Mouse (Mus musculus): ENCODE results near the gene Spag7. TPM values are rescaled to one million over a fixed set of nuclear protein-coding genes. Genes with fewer than 3 reads are reported as not detected.

Gene Spag7
- polyA plus RNA-seq, 1 experiment from 2014 or later, result 209 TPM

DNA sequence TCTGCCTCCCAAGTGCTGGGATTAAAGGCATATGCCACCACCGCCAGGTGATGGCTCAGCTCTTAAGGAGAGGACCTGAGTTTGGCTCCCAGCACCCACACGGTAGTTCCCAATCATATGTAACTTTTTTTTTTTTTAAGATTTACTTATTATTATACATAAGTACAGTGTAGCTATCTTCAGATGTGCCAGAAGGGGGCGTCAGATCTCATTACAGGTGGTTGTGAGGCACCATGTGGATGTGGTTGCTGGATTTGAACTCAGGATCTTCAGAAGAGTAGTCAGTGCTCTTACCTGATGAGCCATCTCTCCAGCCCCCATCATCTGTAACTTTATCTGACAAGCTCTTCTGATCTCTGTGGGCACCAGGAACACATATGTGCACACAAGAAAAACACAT lies 28.2 kb upstream of the Spag7 start:
- no peak for DNase-seq (ENCODE audit: low spot score)
- H3K4me3 ChIP-seq, result no peak overlapping the region
- H3K27me3 ChIP-seq (ENCODE audit: insufficient read depth, poor library complexity, severe bottlenecking), result no peaks in the 10 kb centered on the region
- H3K9me3 ChIP-seq, result no peaks in the 10 kb centered on the region
- peaks cover 23% of the 10 kb centered on the region for H3K4me1 ChIP-seq
- 74% methylated on average over 3 of the region's 3 CpGs for WGBS
- no peak overlapping the region for H3K27ac ChIP-seq
- peaks cover 1% of the 10 kb centered on the region; the same call in 1 of the 2 replicates for H3K36me3 ChIP-seq

GRCm38 (mm10) chr11:70693504-70693903 lies 24.3 kb upstream of the Spag7 start:
- WGBS, result 51% methylated on average over 3 of the region's 3 CpGs
- no peak for DNase-seq (ENCODE audit: low spot score)
- Histone ChIP-seq H3K27me3 (ENCODE audit: insufficient read depth, poor library complexity, severe bottlenecking) (no peaks in the 10 kb centered on the region), H3K9me3 (no peaks in the 10 kb centered on the region), H3K4me1 (peaks cover 14% of the 10 kb centered on the region), H3K4me3 (no peak overlapping the region), H3K27ac (no peak overlapping the region), H3K36me3 (no peaks in the 10 kb centered on the region)

- Histone ChIP-seq H3K27me3 (ENCODE audit: insufficient read depth, poor library complexity, severe bottlenecking) (no peaks in the 10 kb centered on the region), H3K4me1 (peaks cover 35% of the 10 kb centered on the region), H3K27ac (no peak overlapping the region), H3K4me3 (no peak overlapping the region), H3K9me3 (no peaks in the 10 kb centered on the region), H3K36me3 (peaks cover 17% of the 10 kb centered on the region)
- DNase-seq (ENCODE audit: low spot score), result no peak
- 34% methylated on average over 4 of the region's 4 CpGs for WGBS
Observed at GRCm38 (mm10) chr11:70689578-70689977, 20.4 kb upstream of the Spag7 start.

DNA sequence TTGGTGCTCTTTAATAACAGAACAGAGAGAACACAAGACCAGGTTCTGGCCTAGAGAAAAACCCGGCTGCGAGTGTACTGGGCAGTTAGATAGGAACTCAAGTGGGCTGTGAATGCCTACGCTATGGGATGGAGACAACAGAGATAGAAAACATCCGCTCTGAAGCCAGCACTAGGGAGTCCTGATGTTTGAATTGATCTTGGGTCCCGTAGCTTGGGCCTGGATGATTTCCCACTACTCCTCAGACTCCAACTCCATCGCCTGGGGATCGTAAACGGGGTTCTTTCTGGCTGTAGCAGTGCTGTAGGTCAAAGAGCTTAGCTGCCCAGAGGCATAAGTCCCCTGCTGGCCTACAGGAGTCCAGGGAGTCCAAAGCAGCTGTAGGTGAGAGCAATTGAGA lies 19.2 kb upstream of the Spag7 start:
- H3K36me3 ChIP-seq, result peaks cover 28% of the 10 kb centered on the region
- H3K27me3 ChIP-seq (ENCODE audit: insufficient read depth, poor library complexity, severe bottlenecking), result no peaks in the 10 kb centered on the region
- 10% methylated on average over 8 of the region's 8 CpGs for WGBS
- peaks cover 35% of the 10 kb centered on the region for H3K4me1 ChIP-seq
- DNase-seq (ENCODE audit: low spot score), result no peak
- H3K4me3 ChIP-seq, result peak overlapping the region; percentile 92
- H3K27ac ChIP-seq, result peak overlapping the region; percentile 96
- H3K9me3 ChIP-seq, result no peaks in the 10 kb centered on the region

GRCm38 (mm10) chr11:70687601-70688199 lies 18.5 kb upstream of the Spag7 start, which contains the start of gene Camta2:
Gene Camta2, minus strand, starts transcription at chr11:70688105.
- H3K27me3 ChIP-seq (ENCODE audit: insufficient read depth, poor library complexity, severe bottlenecking), result no peaks in the 10 kb centered on the region

DNA sequence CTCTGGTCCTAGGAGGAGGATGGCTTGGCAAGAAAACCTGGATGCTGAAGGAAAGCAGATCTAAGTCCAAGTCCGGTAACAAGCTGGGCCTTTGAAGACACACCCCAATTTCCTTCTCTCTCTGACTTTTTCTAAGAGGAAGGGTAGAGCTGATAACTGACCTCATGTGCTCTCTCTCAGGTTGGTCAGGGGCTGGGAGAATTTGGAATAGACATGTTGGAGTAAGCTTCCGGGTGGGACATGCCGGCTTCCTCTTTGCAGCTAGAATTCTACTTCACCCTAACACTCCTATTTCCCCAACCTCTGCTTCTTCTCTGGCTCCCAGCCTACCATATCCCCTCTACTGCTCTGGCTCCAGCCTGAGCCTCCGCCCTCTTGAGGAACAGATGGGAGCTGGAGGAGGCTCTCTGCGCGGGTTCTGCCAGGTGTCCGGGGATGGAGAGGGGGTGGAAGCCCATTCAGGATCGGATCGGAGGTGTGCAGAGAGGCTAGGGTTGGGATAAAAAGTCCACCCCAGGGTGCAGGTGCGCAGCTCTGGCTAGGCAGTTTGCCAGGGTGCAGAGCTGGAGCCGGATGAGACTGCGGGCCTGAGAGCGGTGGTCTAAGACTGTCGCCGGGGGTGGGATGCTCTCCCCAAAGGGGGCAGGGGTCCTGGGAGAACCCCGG lies 17.8 kb upstream of the Spag7 start:
- H3K4me1 ChIP-seq, result peaks cover 43% of the 10 kb centered on the region
- peak overlapping the region; percentile 92 for H3K4me3 ChIP-seq
- DNase-seq (ENCODE audit: low spot score), result no peak
- 5% methylated on average over 16 of the region's 16 CpGs for WGBS
- H3K27me3 ChIP-seq (ENCODE audit: insufficient read depth, poor library complexity, severe bottlenecking), result no peaks in the 10 kb centered on the region
- H3K9me3 ChIP-seq, result no peaks in the 10 kb centered on the region
- peaks cover 40% of the 10 kb centered on the region for H3K36me3 ChIP-seq
- H3K27ac ChIP-seq, result peak overlapping the region; percentile 96

More at GRCm38 (mm10) chr11:70687601-70688199, 18.5 kb upstream of the Spag7 start, which contains the start of gene Camta2:
- H3K27ac ChIP-seq, result peak within 1 kb of the TSS; percentile 96
- peak; percentile 90 for DNase-seq (ENCODE audit: low spot score)
- H3K4me3 ChIP-seq, result peak within 1 kb of the TSS; percentile 92
- under 1% methylated on average over 55 of the region's 55 CpGs for WGBS
- H3K9me3 ChIP-seq, result no peaks in the 10 kb centered on the region
- H3K4me1 ChIP-seq, result peaks cover 37% of the 10 kb centered on the region
- peaks cover 35% of the 10 kb centered on the region for H3K36me3 ChIP-seq

GRCm38 (mm10) chr11:70683640-70684039 lies 14.4 kb upstream of the Spag7 start:
- peaks cover 66% of the 10 kb centered on the region for H3K36me3 ChIP-seq
- no peaks in the 10 kb centered on the region for H3K9me3 ChIP-seq
- H3K4me1 ChIP-seq, result peaks cover 42% of the 10 kb centered on the region
- no peak for DNase-seq (ENCODE audit: low spot score)
- H3K4me3 ChIP-seq, result no peak overlapping the region
- H3K27me3 ChIP-seq (ENCODE audit: insufficient read depth, poor library complexity, severe bottlenecking), result 0 out of 2 replicates have a peak, but pooled peaks cover 3% of the 10 kb centered on the region
- no peak overlapping the region for H3K27ac ChIP-seq
- WGBS, result 76% methylated on average over 5 of the region's 5 CpGs

GRCm38 (mm10) chr11:70681897-70682581 lies 12.8 kb upstream of the Spag7 start:
- Histone ChIP-seq H3K36me3 (peaks cover 71% of the 10 kb centered on the region), H3K27ac (peak overlapping the region; percentile 69), H3K4me3 (0 out of 2 replicates have a peak overlapping the region, but pooled peaks have one; percentile 3), H3K9me3 (no peaks in the 10 kb centered on the region), H3K4me1 (peaks cover 29% of the 10 kb centered on the region), H3K27me3 (ENCODE audit: insufficient read depth, poor library complexity, severe bottlenecking) (0 out of 2 replicates have a peak, but pooled peaks cover 3% of the 10 kb centered on the region)
- no peak for DNase-seq (ENCODE audit: low spot score)
- 14% methylated on average over 8 of the region's 11 CpGs for WGBS

- H3K4me3 ChIP-seq, result no peak overlapping the region
- WGBS, result 55% methylated on average over 12 of the region's 12 CpGs
- peaks cover 25% of the 10 kb centered on the region for H3K4me1 ChIP-seq
- H3K36me3 ChIP-seq, result peaks cover 76% of the 10 kb centered on the region
- peak overlapping the region; percentile 69; the same call in 1 of the 2 replicates for H3K27ac ChIP-seq
- no peaks in the 10 kb centered on the region for H3K9me3 ChIP-seq
- 0 out of 2 replicates have a peak, but pooled peaks cover 3% of the 10 kb centered on the region for H3K27me3 ChIP-seq (ENCODE audit: insufficient read depth, poor library complexity, severe bottlenecking)
- no peak for DNase-seq (ENCODE audit: low spot score)
Observed at GRCm38 (mm10) chr11:70681170-70681569, 12.0 kb upstream of the Spag7 start.

DNA sequence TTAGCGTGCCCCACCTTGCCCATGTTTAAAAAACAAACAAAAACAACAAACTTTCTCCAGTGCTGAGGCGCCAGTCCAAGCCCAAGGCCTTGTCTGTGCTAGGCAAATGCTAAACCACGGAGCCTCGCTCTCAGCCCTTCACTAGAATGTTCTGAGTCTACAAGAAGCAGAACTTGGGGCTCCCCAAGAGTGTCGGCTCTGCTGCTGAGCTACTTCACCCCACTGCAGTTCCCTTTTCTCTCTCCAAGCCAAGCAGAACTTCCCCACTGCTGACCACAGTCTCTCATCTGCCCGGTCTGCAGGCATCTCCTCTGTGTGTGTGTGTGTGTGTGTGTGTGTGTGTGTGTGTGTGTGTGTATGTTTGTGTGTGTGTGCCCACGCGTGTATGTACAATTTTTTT lies 10.7 kb upstream of the Spag7 start:
- peaks cover 76% of the 10 kb centered on the region for H3K36me3 ChIP-seq

DNA sequence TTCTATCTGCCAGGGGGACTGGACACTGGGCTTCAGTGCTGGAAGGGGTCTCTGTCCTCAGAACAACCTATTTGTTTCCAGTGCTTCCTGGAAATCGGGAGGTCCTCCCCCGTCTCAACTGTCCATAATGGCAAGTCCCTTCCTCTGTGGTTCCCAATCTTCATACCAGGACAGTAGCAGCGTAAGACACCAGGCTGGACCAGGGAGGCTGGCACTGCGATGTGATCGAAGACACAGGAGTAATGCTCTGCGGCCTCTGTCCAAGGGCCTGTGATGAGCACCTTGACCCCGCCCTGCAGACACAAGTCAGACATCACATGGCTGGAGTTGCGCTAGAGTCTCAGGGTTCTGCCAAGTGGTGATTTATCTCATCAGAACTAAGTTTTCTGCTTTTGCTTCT lies 10.1 kb upstream of the Spag7 start:
- Histone ChIP-seq H3K9me3 (no peaks in the 10 kb centered on the region), H3K4me3 (no peak overlapping the region), H3K36me3 (peaks cover 75% of the 10 kb centered on the region), H3K27me3 (ENCODE audit: insufficient read depth, poor library complexity, severe bottlenecking) (0 out of 2 replicates have a peak, but pooled peaks cover 3% of the 10 kb centered on the region), H3K4me1 (peaks cover 25% of the 10 kb centered on the region), H3K27ac (no peak overlapping the region)
- 92% methylated on average over 8 of the region's 8 CpGs for WGBS
- DNase-seq (ENCODE audit: low spot score), result no peak

More for the DNA sequence above, 10.7 kb upstream of the Spag7 start:
- no peak for DNase-seq (ENCODE audit: low spot score)
- H3K27me3 ChIP-seq (ENCODE audit: insufficient read depth, poor library complexity, severe bottlenecking), result 0 out of 2 replicates have a peak, but pooled peaks cover 3% of the 10 kb centered on the region
- no peak overlapping the region for H3K4me3 ChIP-seq
- H3K9me3 ChIP-seq, result no peaks in the 10 kb centered on the region
- no peak overlapping the region for H3K27ac ChIP-seq
- peaks cover 24% of the 10 kb centered on the region for H3K4me1 ChIP-seq
- 91% methylated on average over 8 of the region's 8 CpGs for WGBS

DNA sequence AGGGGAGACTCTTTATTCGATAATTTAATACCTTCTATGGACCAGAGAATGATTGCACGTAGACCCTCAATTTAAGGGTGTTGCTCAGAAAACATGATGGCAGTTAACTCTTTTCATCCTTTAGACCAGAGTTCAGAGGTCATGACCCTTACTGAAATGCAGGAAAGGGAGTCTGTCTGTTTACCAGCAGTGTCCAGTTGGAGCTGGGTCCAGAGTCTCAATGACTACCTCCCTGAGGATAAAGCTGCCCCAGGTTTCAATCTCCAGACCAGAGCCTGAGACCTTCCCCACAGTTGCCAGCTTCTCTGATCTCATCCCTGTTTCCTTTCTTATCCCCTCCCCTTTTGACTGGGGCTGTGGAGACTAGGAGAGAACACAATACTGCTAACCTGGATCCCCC lies 9.4 kb upstream of the Spag7 start:
- 0 out of 2 replicates have a peak, but pooled peaks cover 3% of the 10 kb centered on the region for H3K27me3 ChIP-seq (ENCODE audit: insufficient read depth, poor library complexity, severe bottlenecking)
- H3K4me3 ChIP-seq, result no peak overlapping the region
- H3K4me1 ChIP-seq, result peaks cover 27% of the 10 kb centered on the region
- H3K9me3 ChIP-seq, result no peaks in the 10 kb centered on the region
- no peak overlapping the region for H3K27ac ChIP-seq
- peaks cover 75% of the 10 kb centered on the region for H3K36me3 ChIP-seq
- no peak for DNase-seq (ENCODE audit: low spot score)
- 81% methylated on average over 2 of the region's 2 CpGs for whole genome bisulfite sequencing

- H3K36me3 ChIP-seq, result peaks cover 71% of the 10 kb centered on the region
Observed at GRCm38 (mm10) chr11:70678092-70678491, 8.9 kb upstream of the Spag7 start.

More at GRCm38 (mm10) chr11:70678092-70678491, 8.9 kb upstream of the Spag7 start:
- no peaks in the 10 kb centered on the region for H3K9me3 ChIP-seq
- H3K27ac ChIP-seq, result no peak overlapping the region
- no peak for DNase-seq (ENCODE audit: low spot score)
- no peak overlapping the region for H3K4me3 ChIP-seq
- H3K27me3 ChIP-seq (ENCODE audit: insufficient read depth, poor library complexity, severe bottlenecking), result 0 out of 2 replicates have a peak, but pooled peaks cover 3% of the 10 kb centered on the region
- peaks cover 27% of the 10 kb centered on the region for H3K4me1 ChIP-seq
- WGBS, result 83% methylated on average over 9 of the region's 9 CpGs

Measured in heart, embryonic 10.5 days (tissue).